Mouse (Mus musculus) left cerebral cortex, adult 18-20 months (tissue): ENCODE measurements around the gene Atrx. TPM values are rescaled to one million over a fixed set of nuclear protein-coding genes. Genes with fewer than 3 reads are reported as not detected.

ENCODE experiments used
- DNase-seq, 2 experiments: peaks; one replicate each; pipeline ENCODE4 v3.0.0; 2021 to 2022; ENCODE audit warnings: low spot score in 2 of 2, mixed read lengths in 1 of 2
- total RNA-seq, 2 experiments: library from RNA; stranded (reverse); gene quantifications; 2 replicates each; pipeline ENCODE4 v1.2.3; 2021

The Atrx gene
- total RNA-seq, 2 experiments from 2014 or later = 146 to 151 TPM

DNA sequence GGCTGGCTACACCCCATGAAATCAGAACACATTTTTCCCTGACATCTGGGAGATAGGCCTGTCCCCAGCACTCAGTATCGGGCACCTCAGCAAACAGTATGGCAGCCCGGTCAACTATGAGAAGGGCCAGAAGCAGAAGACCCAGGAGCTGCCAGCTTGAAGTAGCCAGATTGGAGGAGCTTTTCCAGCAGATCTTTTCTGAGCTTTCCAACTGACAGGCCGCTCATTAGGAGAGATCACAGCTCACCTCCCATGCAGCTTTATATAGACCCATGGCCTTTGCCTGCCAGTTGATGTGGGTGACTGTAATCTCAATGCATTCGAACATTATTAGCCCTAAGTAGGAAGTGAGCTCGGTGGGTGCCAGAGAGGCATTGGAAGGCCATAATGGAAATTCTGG, 155.9 kb downstream of the Atrx start:
- no peak for DNase-seq

DNA sequence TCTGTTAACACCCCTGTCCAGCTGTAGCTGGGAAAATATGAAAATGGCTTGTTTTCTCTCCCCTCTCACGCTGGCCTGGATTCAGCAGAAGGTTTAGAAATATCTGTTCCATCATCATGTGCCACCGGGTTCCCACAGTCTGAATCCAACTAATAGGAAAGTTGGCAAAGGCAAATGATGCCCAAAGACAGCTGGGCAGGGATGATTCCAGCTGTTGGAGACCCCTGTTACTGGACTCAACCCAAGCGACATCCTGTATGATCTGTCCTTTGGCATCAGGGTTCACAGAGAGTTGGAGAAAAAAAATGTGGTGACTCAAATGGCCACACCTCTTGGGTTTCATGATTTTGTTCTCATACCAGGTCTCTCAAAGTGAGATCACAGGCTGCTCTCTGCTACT, 161.3 kb downstream of the Atrx start:
- no peak for DNase-seq

DNA sequence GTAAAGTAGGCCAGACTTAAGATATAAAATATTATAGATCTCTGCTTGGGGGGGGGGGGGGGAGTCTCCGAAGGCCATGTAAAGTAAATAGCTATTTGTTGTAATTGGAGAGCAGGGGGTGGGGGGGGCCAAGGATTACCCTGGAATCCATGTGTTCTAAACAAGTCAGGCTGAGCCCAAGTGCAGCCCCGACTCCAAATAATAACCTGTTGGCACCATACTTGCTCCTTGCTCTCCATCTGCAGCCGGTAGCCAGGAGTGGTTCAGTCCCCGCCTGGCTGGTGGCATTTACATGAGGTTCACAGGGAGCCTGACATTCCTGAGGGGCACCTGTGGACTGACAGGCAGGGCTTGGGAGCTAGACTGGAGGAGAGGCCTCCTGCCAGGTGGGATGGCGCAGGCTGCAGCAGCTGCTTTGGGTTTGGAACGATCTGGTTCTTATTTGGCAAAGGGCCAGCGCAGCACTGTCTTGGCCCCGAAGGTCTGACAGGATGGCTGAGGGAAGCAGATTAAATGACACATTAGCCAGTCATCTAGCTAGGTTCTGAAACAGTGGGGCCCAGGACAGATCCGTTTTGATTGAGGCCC, 161.9 kb downstream of the Atrx start:
- DNase-seq = no peak

GRCm38 (mm10) chrX:105766013-105766412, 163.2 kb downstream of the Atrx start:
- no peak for DNase-seq

GRCm38 (mm10) chrX:105765005-105765706, 164.0 kb downstream of the Atrx start:
- DNase-seq = no peak

DNA sequence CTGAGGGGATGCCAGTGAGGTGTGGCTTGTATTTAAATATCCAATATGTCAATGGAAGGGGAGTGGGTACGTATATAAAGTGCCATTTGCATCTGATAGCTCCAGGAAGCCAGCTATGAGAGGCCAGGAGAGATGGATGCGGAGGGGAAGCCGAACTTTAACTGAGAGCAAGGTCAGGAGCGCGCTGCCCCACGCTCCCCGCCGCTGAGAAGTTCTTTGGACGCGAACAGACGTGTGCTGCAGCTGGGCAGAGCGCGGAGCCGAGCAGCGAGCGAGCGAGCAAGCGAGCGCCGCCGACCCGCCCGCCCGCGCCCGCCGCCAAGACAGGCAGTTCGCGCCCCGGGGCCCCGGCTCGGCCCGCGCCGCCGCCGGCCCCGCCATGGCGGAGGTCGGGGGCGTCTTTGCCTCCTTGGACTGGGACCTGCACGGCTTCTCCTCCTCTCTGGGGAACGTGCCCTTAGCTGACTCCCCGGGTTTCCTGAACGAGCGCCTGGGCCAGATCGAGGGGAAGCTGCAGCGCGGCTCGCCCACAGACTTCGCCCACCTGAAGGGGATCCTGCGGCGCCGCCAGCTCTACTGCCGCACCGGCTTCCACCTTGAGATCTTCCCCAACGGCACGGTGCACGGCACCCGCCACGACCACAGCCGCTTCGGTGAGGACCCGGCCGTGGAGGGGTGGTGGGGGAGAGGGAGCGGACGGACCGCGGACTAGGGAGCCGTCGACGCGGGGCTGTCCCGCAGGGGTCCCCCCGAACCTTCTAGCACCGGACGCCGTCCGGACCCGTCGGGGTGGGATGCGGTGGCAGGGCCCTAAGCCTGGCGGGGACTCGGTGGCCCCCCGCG, 164.8 kb downstream of the Atrx start, which contains the start of gene Fgf16:
Gene Fgf16 (plus strand): TSS at position 118 of the 843 bp plus-strand sequence.
- no peak for DNase-seq

DNA sequence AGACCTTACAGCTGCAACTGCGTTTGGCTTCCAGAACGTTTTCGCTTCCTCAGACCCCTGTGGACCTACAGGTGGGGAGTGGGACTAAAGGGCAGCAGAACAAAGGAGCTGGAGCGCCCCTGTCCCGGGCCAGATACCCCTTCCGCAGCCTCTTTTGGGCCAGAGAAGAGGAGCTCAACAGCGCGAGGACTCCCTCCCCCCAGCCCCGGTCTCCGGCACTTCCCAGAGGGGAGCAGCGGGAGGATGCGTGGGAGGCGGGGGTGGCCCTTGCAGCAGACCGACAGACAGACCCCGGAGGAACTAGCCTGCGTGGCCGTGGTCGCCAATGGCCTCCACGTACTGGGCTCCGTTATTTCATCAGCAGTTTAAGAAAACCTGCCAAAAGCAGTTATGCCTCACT, 165.6 kb downstream of the Atrx start:
- no peak for DNase-seq

- DNase-seq = no peak
These were observed 166.2 kb downstream of the Atrx start for GRCm38 (mm10) chrX:105762847-105763527.

Other genes with a start within 250 kb of the Atrx start
- under 1 TPM; 0.28 to 0.40 TPM for gene Fgf16, start 165.1 kb downstream of the Atrx start, total RNA-seq
- gene Magt1, start 82.5 kb upstream of the Atrx start, total RNA-seq = 10 to 100 TPM; 12.5 to 12.6 TPM
- gene Cox7b, start 86.3 kb upstream of the Atrx start, total RNA-seq = 100 to 1,000 TPM; 314 to 326 TPM
- 1 to 10 TPM; 7.2 to 8.3 TPM for gene Atp7a, start 97.9 kb upstream of the Atrx start, total RNA-seq
- 1 to 10 TPM in 1 of 2 experiments, under 1 TPM in 1; 1.00 to 1.2 TPM for gene Tlr13, start 213.8 kb upstream of the Atrx start, total RNA-seq